Mouse (Mus musculus): ENCODE measurements around the gene Taf3. TPM values are rescaled to one million over a fixed set of nuclear protein-coding genes. Genes with fewer than 3 reads are reported as not detected.

The Taf3 gene
- polyA plus RNA-seq, 1 experiment from 2014 or later: 7.8 TPM

DNA sequence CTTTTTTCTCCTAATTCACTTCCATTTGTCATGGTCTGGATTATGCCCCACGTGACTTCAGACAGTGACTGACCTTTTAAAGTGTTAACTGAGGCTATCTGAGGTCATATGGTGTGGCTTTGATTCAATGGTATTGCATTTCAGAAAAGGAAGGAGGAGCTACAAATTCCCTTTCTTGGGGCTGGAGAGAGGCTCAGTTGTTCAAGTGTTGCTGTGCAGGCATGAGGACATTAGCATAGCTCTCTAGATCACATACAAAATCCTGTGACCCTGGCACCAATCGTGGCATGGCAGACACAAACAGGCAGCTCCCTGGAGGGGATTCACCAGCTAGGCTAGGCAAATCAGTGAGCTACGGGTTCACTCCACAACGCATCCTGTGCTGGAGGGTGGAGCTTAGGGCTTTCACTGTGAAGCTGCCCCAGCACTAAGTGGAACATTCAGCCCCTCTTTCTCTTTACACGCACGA lies 62.4 kb downstream of the Taf3 start:
- H3K9me3 ChIP-seq (replicated peaks): no peaks in the 10 kb centered on the region
- H3K4me3 ChIP-seq: no peak overlapping the region
- 0 out of 2 replicates have a peak, but pooled peaks have one; percentile 18 for ATAC-seq (replicated peaks; ENCODE audit: insufficient number of reproducible peaks, insufficient read depth, low FRiP score, low read depth)
- H3K27ac ChIP-seq: no peak overlapping the region
- H3K4me1 ChIP-seq (replicated peaks): peaks cover 5% of the 10 kb centered on the region; the same call in 1 of the 2 replicates
- WGBS: 5% methylated on average over 6 of the region's 6 CpGs
- H3K36me3 ChIP-seq: no peaks in the 10 kb centered on the region
- H3K27me3 ChIP-seq: no peaks in the 10 kb centered on the region
- H3K9ac ChIP-seq: no peak overlapping the region
- peak overlapping the region; percentile 17; the same call in 1 of the 2 replicates for H3K4me2 ChIP-seq

DNA sequence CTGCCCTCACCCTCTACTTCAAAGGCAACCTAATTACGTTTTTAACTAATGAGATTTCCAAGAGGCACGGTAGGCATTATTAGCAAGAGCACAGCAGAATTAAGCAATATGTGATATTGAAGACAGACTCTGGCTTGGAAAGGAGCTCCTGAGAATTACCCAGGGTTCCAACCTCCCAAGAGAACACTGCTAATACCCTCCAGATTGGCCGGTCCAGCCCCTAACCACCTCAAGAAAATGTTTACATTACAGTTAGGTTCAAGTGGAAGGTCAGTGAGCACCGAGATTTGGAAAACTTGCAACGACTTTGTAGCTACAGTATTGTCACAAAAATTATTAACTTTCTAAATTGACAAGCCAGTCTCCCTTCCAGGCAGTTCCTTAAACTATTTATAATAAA lies 66.0 kb downstream of the Taf3 start:
- H3K4me2 ChIP-seq: no peak overlapping the region
- H3K27ac ChIP-seq: no peak overlapping the region
- no peak overlapping the region for H3K4me3 ChIP-seq
- H3K4me1 ChIP-seq (replicated peaks): peaks cover 5% of the 10 kb centered on the region; the same call in 1 of the 2 replicates
- 42% methylated on average over 5 of the region's 5 CpGs for WGBS
- no peaks in the 10 kb centered on the region for H3K36me3 ChIP-seq
- no peaks in the 10 kb centered on the region for H3K27me3 ChIP-seq
- ATAC-seq (replicated peaks; ENCODE audit: insufficient number of reproducible peaks, insufficient read depth, low FRiP score, low read depth): no peak
- H3K9me3 ChIP-seq (replicated peaks): no peaks in the 10 kb centered on the region
- H3K9ac ChIP-seq: no peak overlapping the region

DNA sequence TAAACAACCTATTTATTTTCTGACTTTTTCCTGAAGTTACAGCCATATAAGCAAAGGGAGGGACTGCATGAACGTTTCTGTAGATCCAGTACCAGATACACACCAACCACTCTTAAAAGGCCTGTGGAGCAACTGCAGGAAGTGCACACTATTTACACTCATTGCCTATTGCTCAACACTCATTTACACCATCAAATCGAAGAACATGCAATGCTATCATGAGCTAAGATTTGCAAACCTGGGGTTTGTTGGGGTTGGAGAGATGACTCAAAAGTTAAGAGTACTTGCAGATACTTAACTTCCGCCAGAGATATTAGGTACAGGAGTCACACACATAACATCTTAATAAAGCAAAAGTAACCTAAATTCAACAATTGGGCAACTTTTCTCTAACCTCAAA lies 76.5 kb downstream of the Taf3 start:
- no peak overlapping the region for H3K4me3 ChIP-seq
- peaks cover 30% of the 10 kb centered on the region for H3K4me1 ChIP-seq (replicated peaks)
- H3K36me3 ChIP-seq: no peaks in the 10 kb centered on the region
- WGBS: 67% methylated on average over 3 of the region's 3 CpGs
- ATAC-seq (replicated peaks; ENCODE audit: insufficient number of reproducible peaks, insufficient read depth, low FRiP score, low read depth): no peak
- no peaks in the 10 kb centered on the region for H3K9me3 ChIP-seq (replicated peaks)
- H3K4me2 ChIP-seq: no peak overlapping the region
- no peak overlapping the region for H3K27ac ChIP-seq
- H3K9ac ChIP-seq: no peak overlapping the region
- no peaks in the 10 kb centered on the region for H3K27me3 ChIP-seq

GRCm38 (mm10) chr2:9970579-9970978 lies 77.8 kb downstream of the Taf3 start:
- no peaks in the 10 kb centered on the region for H3K9me3 ChIP-seq (replicated peaks)
- no peaks in the 10 kb centered on the region for H3K36me3 ChIP-seq
- ATAC-seq (replicated peaks; ENCODE audit: insufficient number of reproducible peaks, insufficient read depth, low FRiP score, low read depth): peak; percentile 71
- H3K4me1 ChIP-seq (replicated peaks): peaks cover 32% of the 10 kb centered on the region
- no peak overlapping the region for H3K9ac ChIP-seq
- 0 out of 2 replicates have a peak overlapping the region, but pooled peaks have one; percentile 33 for H3K4me2 ChIP-seq
- H3K4me3 ChIP-seq: no peak overlapping the region
- no peaks in the 10 kb centered on the region for H3K27me3 ChIP-seq
- H3K27ac ChIP-seq: peak overlapping the region; percentile 79
- 32% methylated on average over 3 of the region's 3 CpGs for WGBS

GRCm38 (mm10) chr2:9970178-9970577 lies 78.2 kb downstream of the Taf3 start:
- H3K27ac ChIP-seq: peak overlapping the region; percentile 79
- 26% methylated on average over 4 of the region's 4 CpGs for WGBS
- no peaks in the 10 kb centered on the region for H3K27me3 ChIP-seq
- peak overlapping the region; percentile 33; the same call in 1 of the 2 replicates for H3K4me2 ChIP-seq
- no peaks in the 10 kb centered on the region for H3K9me3 ChIP-seq (replicated peaks)
- no peak overlapping the region for H3K4me3 ChIP-seq
- H3K4me1 ChIP-seq (replicated peaks): peaks cover 32% of the 10 kb centered on the region
- ATAC-seq (replicated peaks; ENCODE audit: insufficient number of reproducible peaks, insufficient read depth, low FRiP score, low read depth): peak; percentile 71
- H3K36me3 ChIP-seq: no peaks in the 10 kb centered on the region
- H3K9ac ChIP-seq: no peak overlapping the region

GRCm38 (mm10) chr2:9969734-9970133 lies 78.7 kb downstream of the Taf3 start:
- H3K9me3 ChIP-seq (replicated peaks): no peaks in the 10 kb centered on the region
- H3K9ac ChIP-seq: no peak overlapping the region
- H3K4me1 ChIP-seq (replicated peaks): peaks cover 32% of the 10 kb centered on the region
- 27% methylated on average over 5 of the region's 5 CpGs for WGBS
- peak; percentile 74 for ATAC-seq (replicated peaks; ENCODE audit: insufficient number of reproducible peaks, insufficient read depth, low FRiP score, low read depth)
- no peaks in the 10 kb centered on the region for H3K27me3 ChIP-seq
- no peaks in the 10 kb centered on the region for H3K36me3 ChIP-seq
- H3K4me3 ChIP-seq: no peak overlapping the region
- H3K27ac ChIP-seq: peak overlapping the region; percentile 79
- H3K4me2 ChIP-seq: peak overlapping the region; percentile 33; the same call in 1 of the 2 replicates

- Histone ChIP-seq H3K27ac (no peak overlapping the region), H3K9me3 (replicated peaks) (no peaks in the 10 kb centered on the region), H3K27me3 (no peaks in the 10 kb centered on the region), H3K9ac (no peak overlapping the region), H3K36me3 (no peaks in the 10 kb centered on the region), H3K4me1 (replicated peaks) (peaks cover 36% of the 10 kb centered on the region), H3K4me2 (no peak overlapping the region), H3K4me3 (no peak overlapping the region)
- ATAC-seq (replicated peaks; ENCODE audit: insufficient number of reproducible peaks, insufficient read depth, low FRiP score, low read depth): no peak
- 15% methylated on average over 1 of the region's 1 CpGs for WGBS
These were observed 81.8 kb downstream of the Taf3 start for GRCm38 (mm10) chr2:9966634-9967033.

GRCm38 (mm10) chr2:9965608-9966007 lies 82.8 kb downstream of the Taf3 start:
- H3K27ac ChIP-seq: no peak overlapping the region
- 83% methylated on average over 1 of the region's 1 CpGs for WGBS
- no peak overlapping the region for H3K4me2 ChIP-seq
- no peak overlapping the region for H3K4me3 ChIP-seq
- H3K36me3 ChIP-seq: no peaks in the 10 kb centered on the region
- H3K9ac ChIP-seq: no peak overlapping the region
- H3K27me3 ChIP-seq: no peaks in the 10 kb centered on the region
- ATAC-seq (replicated peaks; ENCODE audit: insufficient number of reproducible peaks, insufficient read depth, low FRiP score, low read depth): no peak
- H3K9me3 ChIP-seq (replicated peaks): no peaks in the 10 kb centered on the region
- peaks cover 33% of the 10 kb centered on the region for H3K4me1 ChIP-seq (replicated peaks)

- Histone ChIP-seq H3K27ac (no peak overlapping the region), H3K27me3 (no peaks in the 10 kb centered on the region), H3K36me3 (no peaks in the 10 kb centered on the region), H3K9me3 (replicated peaks) (no peaks in the 10 kb centered on the region), H3K4me3 (no peak overlapping the region), H3K4me2 (no peak overlapping the region), H3K4me1 (replicated peaks) (peaks cover 14% of the 10 kb centered on the region), H3K9ac (no peak overlapping the region)
- ATAC-seq (replicated peaks; ENCODE audit: insufficient number of reproducible peaks, insufficient read depth, low FRiP score, low read depth): no peak
These were observed 85.5 kb downstream of the Taf3 start for GRCm38 (mm10) chr2:9962871-9963270.

- peaks cover 14% of the 10 kb centered on the region for H3K4me1 ChIP-seq (replicated peaks)
- no peaks in the 10 kb centered on the region for H3K9me3 ChIP-seq (replicated peaks)
- no peak for ATAC-seq (replicated peaks; ENCODE audit: insufficient number of reproducible peaks, insufficient read depth, low FRiP score, low read depth)
- no peak overlapping the region for H3K4me2 ChIP-seq
- no peak overlapping the region for H3K9ac ChIP-seq
- no peaks in the 10 kb centered on the region for H3K36me3 ChIP-seq
- H3K4me3 ChIP-seq: no peak overlapping the region
- H3K27me3 ChIP-seq: no peaks in the 10 kb centered on the region
- H3K27ac ChIP-seq: 0 out of 2 replicates have a peak overlapping the region, but pooled peaks have one; percentile 27
- 47% methylated on average over 3 of the region's 3 CpGs for WGBS
These were observed 86.7 kb downstream of the Taf3 start for GRCm38 (mm10) chr2:9961708-9962107.

GRCm38 (mm10) chr2:9958011-9958410 lies 90.4 kb downstream of the Taf3 start:
- no peaks in the 10 kb centered on the region for H3K36me3 ChIP-seq
- WGBS: 89% methylated on average over 6 of the region's 6 CpGs
- no peak overlapping the region for H3K9ac ChIP-seq
- H3K27me3 ChIP-seq: no peaks in the 10 kb centered on the region
- H3K4me3 ChIP-seq: no peak overlapping the region
- no peaks in the 10 kb centered on the region for H3K9me3 ChIP-seq (replicated peaks)
- H3K4me2 ChIP-seq: no peak overlapping the region
- ATAC-seq (replicated peaks; ENCODE audit: insufficient number of reproducible peaks, insufficient read depth, low FRiP score, low read depth): no peak
- peaks cover 17% of the 10 kb centered on the region for H3K4me1 ChIP-seq (replicated peaks)
- no peak overlapping the region for H3K27ac ChIP-seq

GRCm38 (mm10) chr2:9956546-9956945 lies 91.8 kb downstream of the Taf3 start:
- Histone ChIP-seq H3K27me3 (no peaks in the 10 kb centered on the region), H3K4me3 (no peak overlapping the region), H3K4me2 (no peak overlapping the region), H3K36me3 (0 out of 2 replicates have a peak, but pooled peaks cover 4% of the 10 kb centered on the region), H3K27ac (no peak overlapping the region), H3K9ac (no peak overlapping the region), H3K4me1 (replicated peaks) (peaks cover 9% of the 10 kb centered on the region; the same call in 1 of the 2 replicates), H3K9me3 (replicated peaks) (no peaks in the 10 kb centered on the region)
- ATAC-seq (replicated peaks; ENCODE audit: insufficient number of reproducible peaks, insufficient read depth, low FRiP score, low read depth): no peak
- 41% methylated on average over 2 of the region's 2 CpGs for WGBS

Data from heart, embryonic 15.5 days (tissue).